Mouse (Mus musculus) heart, postnatal 10 days (tissue): ENCODE results near the gene Olfr1367. TPM values are rescaled to one million over a fixed set of nuclear protein-coding genes. Genes with fewer than 3 reads are reported as not detected.
A peak's percentile ranks its signal among the peaks of the same experiment; 100 is the strongest.
"Not testable (repeated sequence)": the region's sequence is repeated elsewhere in the genome, so short reads cannot be mapped to it uniquely, and the experiment has no call there.

Source experiments
- DNase-seq, 2 experiments: peaks; one replicate each; pipeline ENCODE4 v3.0.0; 2021
- intact Hi-C: fragments of 180-260 bp; cut with DNase I; formaldehyde crosslinking; loops from one replicate; pipeline ENCODE4 v1.15.1; 2025
- microRNA-seq, 2 experiments: library from miRNA; unstranded; fragments of <30 nt; microRNA quantifications; one replicate each; pipeline ENCODE4 v1.2.0; 2022
- total RNA-seq, 2 experiments: library from RNA; stranded (reverse); gene quantifications; 2 replicates each; pipeline ENCODE4 v1.2.3; 2021

Olfr1367 gene
- total RNA-seq, 2 experiments from 2014 or later = not detected

GRCm38 (mm10) chr13:21395211-21395610 lies 48.5 kb downstream of the Olfr1367 start:
- no peak for DNase-seq
- intact Hi-C loops = no loop called here

DNA sequence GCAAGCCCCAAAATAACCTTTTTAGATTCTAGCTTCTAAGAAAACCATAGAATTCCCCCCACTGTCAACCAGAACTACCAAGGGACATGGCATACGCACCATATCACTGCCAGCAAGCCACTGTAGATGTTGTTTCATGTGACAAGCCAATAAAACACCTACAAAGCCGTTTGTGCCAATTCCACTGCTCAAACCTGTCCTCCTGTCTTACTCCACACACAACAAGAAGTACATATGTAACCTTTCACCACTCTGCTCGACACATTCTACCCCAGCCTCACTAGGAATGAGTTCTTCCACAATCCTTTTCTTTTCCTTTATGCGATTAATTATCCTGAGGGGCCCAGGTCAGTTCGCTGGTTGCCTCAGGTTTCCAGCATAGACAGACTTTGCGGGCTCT lies 48.9 kb downstream of the Olfr1367 start:
- intact Hi-C loops = no loop called here

GRCm38 (mm10) chr13:21396048-21396447 lies 49.3 kb downstream of the Olfr1367 start:
- intact Hi-C loops = not testable (repeated sequence)
- peak; percentile 36 to 37 for DNase-seq

More for the DNA sequence above, 48.9 kb downstream of the Olfr1367 start:
- DNase-seq = no peak

GRCm38 (mm10) chr13:21397486-21397885 lies 50.8 kb downstream of the Olfr1367 start:
- DNase-seq = no peak
- intact Hi-C loops = no loop called here

Small RNAs within 50 kb of the gene (microRNA-seq; reads per million reads assigned to microRNA genes)
- 0.47 to 1.0 reads per million in 2 experiments for gene Mir6942

Other genes with a start within 250 kb of the Olfr1367 start
- not detected for gene Olfr1369-ps1, start 235.4 kb upstream of the Olfr1367 start, total RNA-seq
- not detected for gene Olfr263, start 217.3 kb upstream of the Olfr1367 start, total RNA-seq
- gene Olfr1368, start 201.0 kb upstream of the Olfr1367 start, total RNA-seq = not detected
- gene Trim27, start 167.5 kb upstream of the Olfr1367 start, total RNA-seq = 10 to 100 TPM; 26.9 to 33.6 TPM
- gene Gpx5, start 54.2 kb upstream of the Olfr1367 start, total RNA-seq = not detected
- gene Gpx6, start 34.8 kb upstream of the Olfr1367 start, total RNA-seq = not detected
- 1 to 10 TPM; 6.3 to 7.1 TPM for gene Zscan12, start 15.9 kb downstream of the Olfr1367 start, total RNA-seq
- gene Zkscan3, start 55.8 kb downstream of the Olfr1367 start, total RNA-seq = 10 to 100 TPM; 38.9 to 39.0 TPM
- under 1 TPM; 0.36 to 0.89 TPM for gene Pgbd1, start 94.1 kb downstream of the Olfr1367 start, total RNA-seq
- 10 to 100 TPM; 20.6 to 22.4 TPM for gene Zscan26, start 106.8 kb downstream of the Olfr1367 start, total RNA-seq
- under 1 TPM; 0.57 to 0.77 TPM for gene Nkapl, start 121.6 kb downstream of the Olfr1367 start, total RNA-seq
- gene Zkscan4, start 132.0 kb downstream of the Olfr1367 start, total RNA-seq = 1 to 10 TPM; 1.7 to 2.4 TPM
- not detected for gene Gm10065, start 132.5 kb downstream of the Olfr1367 start, total RNA-seq
- 10 to 100 TPM; 26.0 to 28.5 TPM for gene AK157302, start 148.3 kb downstream of the Olfr1367 start, total RNA-seq
- gene Gm11273, start 154.5 kb downstream of the Olfr1367 start, total RNA-seq = 100 to 1,000 TPM; 216 to 225 TPM
- gene Zkscan8, start 184.2 kb downstream of the Olfr1367 start, total RNA-seq = 10 to 100 TPM; 13.9 to 18.1 TPM
- not detected for gene Olfr1366, start 195.9 kb downstream of the Olfr1367 start, total RNA-seq
- not detected for gene Olfr1535, start 213.0 kb downstream of the Olfr1367 start, total RNA-seq
- gene Olfr1364, start 234.8 kb downstream of the Olfr1367 start, total RNA-seq = not detected